Mouse (Mus musculus): ENCODE measurements at regions not wholly inside any gene's neighbourhood (a gene's known extent, or its start where the extent isn't known, plus 50 kb on each side); places are given as distances from the start of the nearest gene placed in this dataset.

- H3K27ac ChIP-seq, result no peak overlapping the region
- H3K27me3 ChIP-seq (ENCODE audit: control insufficient read depth, insufficient read depth, low read length), result no peaks in the 10 kb centered on the region
- peaks cover 12% of the 10 kb centered on the region for H3K4me1 ChIP-seq (ENCODE audit: control insufficient read depth, insufficient read depth, low read length)
- H3K4me3 ChIP-seq, result no peak overlapping the region
- no peak for DNase-seq
- H3K79me2 ChIP-seq (replicated peaks; ENCODE audit: control insufficient read depth, insufficient read depth, low read length), result 0 out of 2 replicates have a peak, but pooled peaks cover 1% of the 10 kb centered on the region
- WGBS, result 84% methylated on average over 5 of the region's 5 CpGs
- no peaks in the 10 kb centered on the region for H3K36me3 ChIP-seq (ENCODE audit: control insufficient read depth, insufficient read depth, low read length)
- no peak for TF ChIP-seq POLR2A (IDR thresholded peaks at IDR 0.05; ENCODE audit: insufficient read depth, low read depth, low read length)
- no peak for TF ChIP-seq EP300 (IDR thresholded peaks at IDR 0.05; ENCODE audit: insufficient read depth, low read depth, low read length)
- no peak overlapping the region for H3K9ac ChIP-seq (ENCODE audit: low read depth, low read length)
- intact Hi-C loops (cut with DNase I), result no loop called here
Observed at GRCm38 (mm10) chr3:101519551-101519950, 84.9 kb downstream of the Atp1a1 start.

DNA sequence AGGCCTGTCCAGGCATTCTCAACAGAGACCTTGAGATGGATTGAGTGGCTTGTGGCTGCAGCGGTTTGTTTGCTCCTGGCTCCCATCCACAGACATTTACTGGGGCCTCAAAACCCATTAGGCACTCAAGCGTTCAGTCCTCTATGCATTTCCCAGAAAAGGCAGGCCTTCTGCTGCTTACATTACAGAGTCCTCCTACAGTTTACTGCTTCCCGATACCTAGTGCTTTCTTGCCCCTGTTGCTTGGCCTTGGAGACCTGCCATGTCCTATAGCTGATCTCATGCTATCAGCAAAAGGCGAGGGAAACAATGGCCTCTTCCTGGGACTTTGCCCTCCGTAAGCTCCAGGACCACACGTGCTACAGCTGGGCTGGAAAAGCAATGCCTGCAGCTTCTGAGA is 85.7 kb downstream of the Atp1a1 start:
- Histone ChIP-seq H3K9ac (ENCODE audit: low read depth, low read length) (no peak overlapping the region), H3K4me1 (ENCODE audit: control insufficient read depth, insufficient read depth, low read length) (peaks cover 12% of the 10 kb centered on the region), H3K4me3 (no peak overlapping the region), H3K79me2 (replicated peaks; ENCODE audit: control insufficient read depth, insufficient read depth, low read length) (0 out of 2 replicates have a peak, but pooled peaks cover 1% of the 10 kb centered on the region), H3K36me3 (ENCODE audit: control insufficient read depth, insufficient read depth, low read length) (no peaks in the 10 kb centered on the region), H3K27me3 (ENCODE audit: control insufficient read depth, insufficient read depth, low read length) (no peaks in the 10 kb centered on the region), H3K27ac (no peak overlapping the region)
- TF ChIP-seq CTCF (IDR thresholded peaks at IDR 0.05), result no peak
- no peak for TF ChIP-seq POLR2A (IDR thresholded peaks at IDR 0.05; ENCODE audit: insufficient read depth, low read depth, low read length)
- TF ChIP-seq EP300 (IDR thresholded peaks at IDR 0.05; ENCODE audit: insufficient read depth, low read depth, low read length), result no peak
- intact Hi-C loops (cut with DNase I), result no loop called here
- no peak for DNase-seq
- 47% methylated on average over 6 of the region's 6 CpGs for WGBS

DNA sequence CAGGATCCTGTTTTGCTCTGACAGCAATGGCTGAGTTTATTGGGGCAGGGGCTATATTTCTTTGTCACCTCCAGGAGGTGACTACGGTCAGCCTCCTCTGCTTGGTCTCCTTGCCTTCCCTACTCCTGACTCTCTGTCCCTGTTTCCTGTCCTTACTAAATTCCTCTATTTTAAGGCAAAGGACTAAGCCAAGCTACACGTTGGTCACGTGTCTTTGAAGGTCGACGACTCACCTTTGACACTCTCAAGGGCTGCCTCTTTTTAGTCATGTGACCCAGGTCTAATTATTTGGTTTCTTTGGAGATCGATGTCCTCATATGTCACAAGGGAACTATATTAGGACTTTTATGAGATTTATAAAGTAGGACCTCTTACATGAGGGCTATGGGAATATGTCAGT is 86.9 kb downstream of the Atp1a1 start:
- Histone ChIP-seq H3K9ac (ENCODE audit: low read depth, low read length) (no peak overlapping the region), H3K4me3 (no peak overlapping the region), H3K27ac (no peak overlapping the region), H3K4me1 (ENCODE audit: control insufficient read depth, insufficient read depth, low read length) (peaks cover 11% of the 10 kb centered on the region), H3K79me2 (replicated peaks; ENCODE audit: control insufficient read depth, insufficient read depth, low read length) (no peaks in the 10 kb centered on the region), H3K36me3 (ENCODE audit: control insufficient read depth, insufficient read depth, low read length) (no peaks in the 10 kb centered on the region), H3K27me3 (ENCODE audit: control insufficient read depth, insufficient read depth, low read length) (no peaks in the 10 kb centered on the region)
- no peak for DNase-seq
- WGBS, result 78% methylated on average over 6 of the region's 6 CpGs
- TF ChIP-seq EP300 (IDR thresholded peaks at IDR 0.05; ENCODE audit: insufficient read depth, low read depth, low read length) (no peak), CTCF (IDR thresholded peaks at IDR 0.05) (no peak)
- intact Hi-C loops (cut with DNase I), result no loop called here

- Histone ChIP-seq H3K9ac (ENCODE audit: low read depth, low read length) (no peak overlapping the region), H3K36me3 (ENCODE audit: control insufficient read depth, insufficient read depth, low read length) (no peaks in the 10 kb centered on the region), H3K79me2 (replicated peaks; ENCODE audit: control insufficient read depth, insufficient read depth, low read length) (no peaks in the 10 kb centered on the region), H3K27ac (no peak overlapping the region; the same call in 1 of the 2 replicates), H3K4me1 (ENCODE audit: control insufficient read depth, insufficient read depth, low read length) (peaks cover 8% of the 10 kb centered on the region), H3K27me3 (ENCODE audit: control insufficient read depth, insufficient read depth, low read length) (no peaks in the 10 kb centered on the region), H3K4me3 (no peak overlapping the region)
- intact Hi-C loops (cut with DNase I), result no loop called here
- WGBS, result 65% methylated on average over 15 of the region's 15 CpGs
- no peak for TF ChIP-seq EP300 (IDR thresholded peaks at IDR 0.05; ENCODE audit: insufficient read depth, low read depth, low read length)
- TF ChIP-seq CTCF (IDR thresholded peaks at IDR 0.05), result no peak
- TF ChIP-seq POLR2A (IDR thresholded peaks at IDR 0.05; ENCODE audit: insufficient read depth, low read depth, low read length), result no peak
- peak in 1 of 2 experiments; percentile 26 for DNase-seq
Observed at GRCm38 (mm10) chr3:101516781-101517499, 87.5 kb downstream of the Atp1a1 start.

DNA sequence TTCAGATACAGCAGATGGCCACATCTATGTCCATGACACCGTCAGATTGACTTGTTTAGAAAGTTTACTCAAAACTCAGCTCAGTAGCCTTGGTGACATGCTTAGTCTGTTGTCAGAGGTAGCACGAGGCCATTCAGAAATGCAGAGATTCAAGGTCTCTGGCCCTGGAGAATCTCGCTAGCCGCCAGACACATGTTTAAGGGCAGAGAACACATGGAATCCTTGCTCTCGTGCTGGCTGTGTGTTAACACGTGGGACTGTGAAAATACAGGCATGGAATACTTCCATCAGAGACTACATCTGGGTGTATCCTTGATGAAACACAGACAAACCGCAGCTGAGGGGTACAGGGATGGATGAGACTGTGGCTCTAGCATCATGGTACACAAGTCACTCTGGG is 88.9 kb downstream of the Atp1a1 start:
- intact Hi-C loops (cut with DNase I), result no loop called here
- Histone ChIP-seq H3K4me1 (ENCODE audit: control insufficient read depth, insufficient read depth, low read length) (peaks cover 8% of the 10 kb centered on the region), H3K36me3 (ENCODE audit: control insufficient read depth, insufficient read depth, low read length) (no peaks in the 10 kb centered on the region), H3K4me3 (no peak overlapping the region), H3K9ac (ENCODE audit: low read depth, low read length) (no peak overlapping the region), H3K27ac (no peak overlapping the region), H3K79me2 (replicated peaks; ENCODE audit: control insufficient read depth, insufficient read depth, low read length) (no peaks in the 10 kb centered on the region), H3K27me3 (ENCODE audit: control insufficient read depth, insufficient read depth, low read length) (no peaks in the 10 kb centered on the region)
- DNase-seq, result no peak
- WGBS, result 95% methylated on average over 7 of the region's 7 CpGs
- TF ChIP-seq POLR2A (IDR thresholded peaks at IDR 0.05; ENCODE audit: insufficient read depth, low read depth, low read length) (no peak), CTCF (IDR thresholded peaks at IDR 0.05) (no peak)

GRCm38 (mm10) chr3:101513611-101514311 is 90.7 kb downstream of the Atp1a1 start:
- intact Hi-C loops (cut with DNase I), result no loop called here
- Histone ChIP-seq H3K79me2 (replicated peaks; ENCODE audit: control insufficient read depth, insufficient read depth, low read length) (no peaks in the 10 kb centered on the region), H3K9ac (ENCODE audit: low read depth, low read length) (no peak overlapping the region), H3K4me1 (ENCODE audit: control insufficient read depth, insufficient read depth, low read length) (no peaks in the 10 kb centered on the region; the same call in 1 of the 2 replicates), H3K36me3 (ENCODE audit: control insufficient read depth, insufficient read depth, low read length) (no peaks in the 10 kb centered on the region), H3K27me3 (ENCODE audit: control insufficient read depth, insufficient read depth, low read length) (no peaks in the 10 kb centered on the region), H3K27ac (no peak overlapping the region), H3K4me3 (no peak overlapping the region)
- 64% methylated on average over 13 of the region's 13 CpGs for WGBS
- TF ChIP-seq POLR2A (IDR thresholded peaks at IDR 0.05; ENCODE audit: insufficient read depth, low read depth, low read length) (no peak), CTCF (IDR thresholded peaks at IDR 0.05) (no peak), EP300 (IDR thresholded peaks at IDR 0.05; ENCODE audit: insufficient read depth, low read depth, low read length) (no peak)
- no peak for DNase-seq
